Mouse (Mus musculus) lung, adult 18-20 months (tissue): ENCODE data around the gene Haao.
"Not testable (repeated sequence)": the region's sequence is repeated elsewhere in the genome, so short reads cannot be mapped to it uniquely, and the experiment has no call there.

ENCODE experiments used
- DNase-seq, 2 experiments: peaks; one replicate each; pipeline ENCODE4 v3.0.0; 2022; ENCODE audit warnings: mixed read lengths in 2 of 2

Haao gene

DNA sequence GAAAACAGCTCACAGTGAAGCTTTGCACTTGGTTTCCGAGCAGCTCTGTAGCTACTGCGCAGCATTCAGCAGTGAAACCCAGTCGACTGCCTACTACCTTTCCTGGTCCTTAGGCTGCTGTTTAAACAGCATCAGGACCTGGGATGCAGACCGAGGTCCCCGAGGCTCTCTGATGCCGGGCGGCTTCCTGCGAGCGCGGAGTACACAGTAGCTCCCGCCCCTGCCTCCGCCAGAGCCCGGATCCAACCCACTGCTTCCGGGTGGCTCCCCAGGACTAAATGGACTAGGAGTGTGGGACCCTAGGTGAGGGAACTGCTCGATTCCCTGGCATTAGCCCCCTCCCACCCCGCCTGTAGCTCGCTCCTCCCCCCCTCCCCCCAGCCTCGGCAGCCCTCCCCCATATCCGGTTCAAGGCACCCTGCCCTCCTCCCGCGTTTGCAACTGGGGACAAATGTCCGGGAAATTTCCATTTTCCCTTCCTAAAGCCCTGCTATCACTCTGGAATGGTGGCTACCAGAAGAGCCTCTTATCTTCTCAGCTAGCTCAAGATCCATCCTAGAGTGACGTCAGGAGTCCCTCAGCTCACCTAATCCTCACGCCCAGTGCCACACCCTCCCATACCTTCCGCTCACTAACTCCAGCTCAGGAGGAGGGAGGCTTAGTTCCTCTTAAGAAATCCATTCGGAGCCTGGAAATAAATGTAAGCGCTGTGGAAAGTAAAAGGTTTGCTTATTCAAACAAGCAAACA lies 14.5 kb upstream of the Haao start:
- peak; percentile 62 to 68 for DNase-seq

- DNase-seq: peak; percentile 95
These were observed 13.8 kb upstream of the Haao start for GRCm38 (mm10) chr17:83861444-83862133.

GRCm38 (mm10) chr17:83860968-83861367 lies 13.2 kb upstream of the Haao start:
- not testable (repeated sequence) for DNase-seq

- DNase-seq: no peak
These were observed 12.5 kb upstream of the Haao start for GRCm38 (mm10) chr17:83860224-83860623.

DNA sequence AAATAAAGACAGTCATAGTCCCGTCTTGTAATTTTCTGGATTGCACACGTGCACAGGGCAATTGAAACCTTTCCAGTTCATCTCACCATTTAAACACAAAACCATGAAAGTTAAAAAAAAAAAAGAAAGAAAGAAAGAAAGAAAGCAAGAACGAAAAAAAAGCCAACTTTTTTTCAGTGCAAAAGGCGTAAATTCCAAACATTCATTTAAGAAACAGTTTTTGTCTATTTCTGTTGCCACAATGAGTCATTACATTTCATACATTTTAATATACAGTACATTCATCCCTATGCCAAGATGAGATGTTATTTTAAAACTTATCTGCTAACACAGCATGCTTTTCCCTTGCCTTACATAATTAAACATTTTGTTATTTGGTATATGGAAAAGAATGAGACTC lies 11.9 kb upstream of the Haao start:
- DNase-seq: no peak

GRCm38 (mm10) chr17:83858413-83858812 lies 10.7 kb upstream of the Haao start:
- no peak for DNase-seq

- peak; percentile 47 to 53 for DNase-seq
These were observed 6.6 kb upstream of the Haao start for GRCm38 (mm10) chr17:83854284-83854918.

DNA sequence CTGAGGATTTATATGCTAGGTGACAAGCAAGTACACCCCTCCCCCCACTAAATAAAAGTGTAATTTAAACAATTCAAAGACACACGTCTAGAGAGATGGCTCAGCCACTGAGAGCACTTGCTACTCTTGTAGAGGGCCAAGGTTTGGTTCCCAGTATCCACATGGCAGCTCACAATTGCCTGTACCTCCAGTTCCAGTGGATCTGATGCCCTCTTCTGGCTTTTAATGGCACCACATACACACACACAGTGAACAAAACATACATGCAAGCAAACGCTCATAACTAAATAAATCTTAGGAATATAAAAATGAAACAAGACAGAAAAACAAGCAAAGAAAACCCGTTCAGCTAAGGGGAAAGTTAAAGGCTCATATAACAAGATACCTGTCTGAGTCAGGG lies 6.1 kb upstream of the Haao start:
- DNase-seq: no peak

DNA sequence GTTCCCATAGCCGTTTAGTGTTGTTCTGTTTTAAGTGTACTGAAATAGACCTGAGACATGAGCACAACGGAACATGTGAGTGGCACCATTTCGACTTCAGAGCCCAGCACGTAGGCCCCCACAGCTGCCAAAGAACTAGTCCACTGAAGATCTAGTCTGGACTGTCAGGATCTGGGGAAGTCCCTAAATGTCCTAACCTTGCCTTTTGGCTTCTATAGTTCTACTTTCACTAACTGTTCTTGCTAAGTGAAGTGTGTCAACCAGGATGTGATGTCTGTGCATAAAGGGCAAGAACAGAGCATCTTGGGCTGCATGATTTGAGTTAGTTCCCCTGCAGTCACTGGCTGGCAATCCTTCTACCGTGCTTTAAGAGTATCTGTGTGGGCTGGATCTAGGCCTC lies 3.1 kb upstream of the Haao start:
- DNase-seq: no peak

- DNase-seq: peak; percentile 81 to 85
These were observed 2.7 kb upstream of the Haao start for GRCm38 (mm10) chr17:83850458-83850857.

DNA sequence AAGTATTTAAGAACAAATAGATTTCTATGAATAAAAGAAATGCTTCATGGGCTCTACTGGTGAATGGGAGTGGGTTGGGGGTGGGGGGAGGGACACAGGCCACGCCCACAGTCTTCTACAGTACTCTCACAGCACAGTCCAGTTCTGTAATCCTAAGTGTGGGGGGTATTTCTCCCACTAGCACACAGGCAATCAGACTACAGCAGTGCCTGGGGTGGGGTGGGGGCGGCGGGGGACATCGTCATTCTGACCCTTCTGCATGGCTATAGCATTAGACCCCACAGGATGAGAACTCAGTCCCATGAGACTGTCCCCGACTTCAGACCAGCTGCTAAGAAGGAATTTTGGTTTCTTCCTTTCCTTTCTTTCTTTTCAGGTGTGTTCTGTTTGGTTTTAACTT lies 2.0 kb upstream of the Haao start:
- DNase-seq: no peak

DNA sequence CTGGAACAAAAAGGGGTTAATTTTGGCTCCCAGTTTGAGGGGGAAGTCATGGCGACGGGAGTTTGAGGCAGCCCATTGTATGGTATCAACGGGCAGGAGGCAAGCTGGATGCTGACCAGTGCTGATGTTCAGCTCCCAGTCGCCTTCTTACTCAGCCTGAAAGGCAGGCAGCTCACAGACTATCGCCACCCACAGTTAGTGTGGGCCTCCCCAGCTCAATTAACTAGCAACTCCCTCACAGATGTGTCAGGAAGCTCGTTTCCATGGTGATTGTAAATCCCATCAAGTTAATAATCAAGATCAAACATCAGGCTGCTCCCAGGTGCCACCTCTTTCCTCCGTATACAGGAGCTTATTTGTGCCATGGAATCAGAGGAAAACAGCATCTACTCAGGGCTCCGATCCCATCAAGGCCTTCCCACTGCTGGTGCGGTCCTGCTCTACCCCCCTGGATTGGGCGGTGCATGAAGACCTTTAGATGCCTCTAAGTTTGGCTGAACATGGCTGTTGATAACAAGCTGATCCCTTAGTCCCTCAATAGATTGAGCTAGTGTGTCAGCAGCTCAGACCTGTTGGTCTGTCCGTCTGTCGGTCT lies 1.4 kb upstream of the Haao start:
- no peak for DNase-seq

DNA sequence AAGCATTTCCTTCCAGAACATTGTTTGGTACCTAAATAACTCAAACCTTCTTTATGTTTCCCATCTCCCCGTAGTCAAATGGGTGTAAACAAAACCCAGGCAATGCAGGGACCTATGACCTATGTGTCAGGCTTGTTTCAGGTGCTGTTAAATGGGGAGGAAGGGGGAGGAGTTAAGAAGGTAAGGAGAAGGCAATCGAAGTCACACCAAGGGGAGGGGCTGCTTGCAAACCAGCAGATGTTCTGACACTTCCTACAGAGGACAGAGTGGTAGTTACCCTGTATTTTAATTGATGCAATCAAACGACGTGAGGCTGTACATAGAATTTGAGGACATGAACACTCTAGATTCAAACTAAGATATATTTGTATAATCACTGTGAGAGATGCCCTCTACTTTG lies 719 bp upstream of the Haao start:
- no peak for DNase-seq

GRCm38 (mm10) chr17:83847100-83847499 lies 663 bp downstream of the Haao start:
- DNase-seq: no peak

- peak in 1 of 2 experiments; percentile 24 for DNase-seq
These were observed 1.3 kb downstream of the Haao start for GRCm38 (mm10) chr17:83846301-83847021.

- DNase-seq: no peak
These were observed 2.2 kb downstream of the Haao start for GRCm38 (mm10) chr17:83845538-83845937.

- DNase-seq: no peak
These were observed 4.0 kb downstream of the Haao start for GRCm38 (mm10) chr17:83843780-83844179.

DNA sequence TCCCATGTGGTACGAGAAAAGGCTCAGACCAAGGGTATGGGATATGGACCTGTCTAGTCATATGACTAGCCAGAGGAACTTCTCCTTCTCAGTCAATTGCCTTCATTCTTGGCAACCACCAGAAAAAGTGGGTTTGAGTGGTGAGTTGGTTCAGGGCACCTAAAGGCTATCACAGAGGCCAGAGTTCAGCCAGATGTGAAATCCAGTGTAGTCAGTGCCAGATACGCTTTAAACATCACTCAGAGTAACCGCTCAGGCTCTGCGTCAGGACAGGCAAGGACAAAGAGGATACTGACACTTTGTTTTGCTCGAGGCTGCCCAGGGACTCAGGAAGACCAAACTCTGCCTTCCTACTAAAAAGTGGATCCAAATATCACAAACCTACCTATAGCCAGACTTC lies 6.8 kb downstream of the Haao start:
- DNase-seq: no peak

GRCm38 (mm10) chr17:83839132-83839531 lies 8.6 kb downstream of the Haao start:
- no peak for DNase-seq

DNA sequence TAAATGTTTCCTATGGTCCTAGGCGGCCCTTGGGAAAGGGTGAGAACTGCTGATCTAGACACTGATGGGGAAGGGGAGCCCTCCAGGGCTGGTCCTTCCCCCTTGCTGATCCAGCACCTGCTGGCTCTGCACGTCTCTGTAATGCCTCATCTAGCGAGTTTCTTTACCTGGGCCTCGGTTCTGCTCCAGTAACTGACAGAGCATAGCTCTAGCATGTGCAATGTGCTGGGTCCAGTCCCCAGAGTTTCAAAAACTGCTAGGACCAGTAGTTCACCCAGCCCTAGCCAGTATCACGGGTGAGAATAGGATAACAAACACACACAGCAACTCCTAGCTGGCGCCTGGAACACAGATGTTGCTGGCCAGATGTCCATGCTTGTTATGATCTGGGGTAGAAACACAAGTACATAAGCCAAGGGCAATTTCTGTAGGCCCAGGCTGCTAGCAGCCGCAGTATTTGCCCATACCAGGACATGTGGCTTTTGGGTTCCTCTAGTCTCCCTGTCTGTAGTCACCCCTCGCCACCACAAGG lies 10.0 kb downstream of the Haao start:
- DNase-seq: no peak

GRCm38 (mm10) chr17:83836048-83836447 lies 11.7 kb downstream of the Haao start:
- DNase-seq: no peak

DNA sequence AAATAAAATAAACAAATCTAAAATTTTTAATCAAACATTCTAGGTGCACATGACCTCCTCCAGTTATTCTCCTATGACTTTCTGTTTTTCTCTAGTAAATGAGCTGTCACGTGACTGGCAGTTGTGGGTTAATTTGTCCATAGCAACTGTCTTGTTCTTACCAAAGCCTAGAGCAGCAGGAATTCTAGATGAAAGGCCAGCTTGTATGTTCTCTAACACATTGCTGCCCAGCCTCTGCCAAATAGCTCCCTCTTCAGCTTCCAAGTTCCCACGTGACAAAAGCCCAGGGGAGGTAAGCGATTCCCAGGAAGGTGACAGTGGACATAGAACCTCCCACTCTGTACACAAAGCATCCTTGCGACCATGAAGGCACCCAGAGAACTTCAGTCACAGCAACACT lies 13.6 kb downstream of the Haao start:
- DNase-seq: no peak
